Mouse (Mus musculus) lung, embryonic 15.5 days (tissue): ENCODE measurements around the gene Glmn. TPM values are rescaled to one million over a fixed set of nuclear protein-coding genes. Genes with fewer than 3 reads are reported as not detected.

ENCODE experiments used
- ATAC-seq: fragments of 200-750 bp; cut with Nextera tagmentation; 2 replicates; pipeline ENCODE4 v1.8.0; 2017; ENCODE audit warnings: moderate number of reproducible peaks, borderline replicate concordance; ENCODE audit not compliant: low FRiP score, low TSS enrichment; ENCODE audit errors: extremely low read depth
- H3K27ac ChIP-seq: fragments of 300-500 bp; sonication (generic); 2 replicates; pipeline ENCODE4 v1.5.1; 2015; ENCODE audit warnings: moderate library complexity, mild to moderate bottlenecking, inconsistent platforms
- H3K27me3 ChIP-seq: fragments of 300-500 bp; sonication (generic); 2 replicates; pipeline ENCODE4 v1.6.1; 2015; ENCODE audit warnings: inconsistent platforms
- H3K36me3 ChIP-seq: fragments of 300-500 bp; sonication (generic); 2 replicates; pipeline ENCODE4 v1.6.1; 2015; ENCODE audit warnings: inconsistent platforms
- H3K4me1 ChIP-seq: fragments of 300-500 bp; sonication (generic); 2 replicates; pipeline ENCODE4 v1.6.1; 2015; ENCODE audit warnings: inconsistent platforms
- H3K4me2 ChIP-seq: fragments of 300-500 bp; sonication (generic); 2 replicates; pipeline ENCODE4 v1.6.1; 2015; ENCODE audit warnings: inconsistent platforms, mild to moderate bottlenecking, moderate library complexity
- H3K4me3 ChIP-seq: fragments of 300-500 bp; sonication (generic); 2 replicates; pipeline ENCODE4 v1.5.1; 2015; ENCODE audit warnings: mild to moderate bottlenecking, inconsistent platforms
- H3K9ac ChIP-seq: fragments of 300-500 bp; sonication (generic); 2 replicates; pipeline ENCODE4 v1.6.1; 2015; ENCODE audit warnings: inconsistent platforms
- H3K9me3 ChIP-seq: fragments of 300-500 bp; sonication (generic); 2 replicates; pipeline ENCODE4 v1.6.1; 2016; ENCODE audit warnings: inconsistent platforms
- WGBS: fragments of 180-500 bp; shearing (Covaris S2); methylation state at CpG from one replicate; pipeline ENCODE4 v1.1.7; 2015; 5-methylcytosine and 5-hydroxymethylcytosine counted together
- polyA plus RNA-seq: library from polyadenylated mRNA; unstranded; fragments of >200 nt; fragmentation: Nextera tagmentation; extraction: Ambion mirVana; gene quantifications from 2 replicates; pipeline ENCODE4 v1.2.1, GENCODE M21; 2015

Gene Glmn
- polyA plus RNA-seq, 1 experiment from 2014 or later: 23.4 TPM

GRCm38 (mm10) chr5:107515453-107515852, 82.2 kb downstream of the Glmn start:
- H3K27ac ChIP-seq: no peak overlapping the region
- H3K4me3 ChIP-seq: no peak overlapping the region
- ATAC-seq: no peak
- 89% methylated on average over 3 of the region's 3 CpGs for WGBS
- no peak overlapping the region for H3K9ac ChIP-seq
- H3K9me3 ChIP-seq: no peaks in the 10 kb centered on the region
- no peaks in the 10 kb centered on the region for H3K36me3 ChIP-seq
- no peaks in the 10 kb centered on the region for H3K4me1 ChIP-seq
- H3K4me2 ChIP-seq: no peak overlapping the region
- no peaks in the 10 kb centered on the region for H3K27me3 ChIP-seq

- H3K27me3 ChIP-seq: no peaks in the 10 kb centered on the region
- WGBS: 42% methylated on average over 7 of the region's 7 CpGs
- no peak; the same call in 1 of the 2 replicates for ATAC-seq
Observed at GRCm38 (mm10) chr5:107513583-107513982, 84.1 kb downstream of the Glmn start.

GRCm38 (mm10) chr5:107511326-107511725, 86.4 kb downstream of the Glmn start:
- 37% methylated on average over 2 of the region's 2 CpGs for WGBS
- no peak overlapping the region for H3K4me2 ChIP-seq
- H3K9ac ChIP-seq: no peak overlapping the region
- H3K27me3 ChIP-seq: no peaks in the 10 kb centered on the region
- no peak overlapping the region for H3K4me3 ChIP-seq
- H3K4me1 ChIP-seq: no peaks in the 10 kb centered on the region
- H3K9me3 ChIP-seq: no peaks in the 10 kb centered on the region
- H3K36me3 ChIP-seq: no peaks in the 10 kb centered on the region
- H3K27ac ChIP-seq: no peak overlapping the region
- no peak for ATAC-seq

More at GRCm38 (mm10) chr5:107513583-107513982, 84.1 kb downstream of the Glmn start:
- no peaks in the 10 kb centered on the region for H3K36me3 ChIP-seq
- H3K4me2 ChIP-seq: no peak overlapping the region
- no peak overlapping the region for H3K4me3 ChIP-seq
- H3K27ac ChIP-seq: no peak overlapping the region
- H3K9ac ChIP-seq: no peak overlapping the region
- no peaks in the 10 kb centered on the region for H3K4me1 ChIP-seq
- H3K9me3 ChIP-seq: no peaks in the 10 kb centered on the region

GRCm38 (mm10) chr5:107510503-107510902, 87.2 kb downstream of the Glmn start:
- ATAC-seq: no peak

GRCm38 (mm10) chr5:107507321-107507720, 90.4 kb downstream of the Glmn start, which contains the start of gene Gm42669:
TSS of gene Gm42669 (plus strand) at chr5:107507621.
- WGBS: 69% methylated on average over 4 of the region's 4 CpGs
- Histone ChIP-seq H3K27me3 (no peaks in the 10 kb centered on the region), H3K4me3 (no peak within 1 kb of the TSS), H3K9me3 (no peaks in the 10 kb centered on the region), H3K9ac (no peak within 1 kb of the TSS), H3K4me1 (no peaks in the 10 kb centered on the region), H3K4me2 (no peak within 1 kb of the TSS), H3K36me3 (no peaks in the 10 kb centered on the region), H3K27ac (no peak within 1 kb of the TSS)
- no peak for ATAC-seq

More at GRCm38 (mm10) chr5:107510503-107510902, 87.2 kb downstream of the Glmn start:
- no peaks in the 10 kb centered on the region for H3K9me3 ChIP-seq
- H3K4me3 ChIP-seq: no peak overlapping the region
- H3K9ac ChIP-seq: no peak overlapping the region
- no peaks in the 10 kb centered on the region for H3K27me3 ChIP-seq
- no peaks in the 10 kb centered on the region for H3K4me1 ChIP-seq
- WGBS: 77% methylated on average over 10 of the region's 10 CpGs
- no peaks in the 10 kb centered on the region for H3K36me3 ChIP-seq
- H3K27ac ChIP-seq: no peak overlapping the region
- H3K4me2 ChIP-seq: no peak overlapping the region

GRCm38 (mm10) chr5:107500741-107501140, 96.9 kb downstream of the Glmn start:
- Histone ChIP-seq H3K4me3 (no peak overlapping the region), H3K4me1 (no peaks in the 10 kb centered on the region), H3K36me3 (no peaks in the 10 kb centered on the region), H3K9ac (no peak overlapping the region), H3K27me3 (no peaks in the 10 kb centered on the region), H3K4me2 (no peak overlapping the region), H3K27ac (no peak overlapping the region), H3K9me3 (no peaks in the 10 kb centered on the region)
- ATAC-seq: no peak
- 85% methylated on average over 1 of the region's 1 CpGs for WGBS

- Histone ChIP-seq H3K4me2 (no peak overlapping the region), H3K27ac (no peak overlapping the region), H3K9me3 (no peaks in the 10 kb centered on the region), H3K36me3 (no peaks in the 10 kb centered on the region), H3K9ac (no peak overlapping the region), H3K4me3 (no peak overlapping the region), H3K27me3 (no peaks in the 10 kb centered on the region), H3K4me1 (no peaks in the 10 kb centered on the region)
- 72% methylated on average over 5 of the region's 5 CpGs for WGBS
- ATAC-seq: no peak
Observed at GRCm38 (mm10) chr5:107499891-107500535, 97.7 kb downstream of the Glmn start.

Other genes with a start within 250 kb of the Glmn start
- 2.5 TPM in 2 replicates for gene Ephx4, start 195.2 kb downstream of the Glmn start, polyA plus RNA-seq
- not detected in 2 replicates for gene Lpcat2b, start 166.3 kb downstream of the Glmn start, polyA plus RNA-seq
- 4.8 and 5.6 TPM in 2 replicates for gene Btbd8, start 159.9 kb downstream of the Glmn start, polyA plus RNA-seq
- 0.30 and 0.36 TPM in 2 replicates for gene Gm42669, start 90.3 kb downstream of the Glmn start, polyA plus RNA-seq
- 0.05 TPM in 2 replicates for gene 1700028K03Rik, start 63.2 kb downstream of the Glmn start, polyA plus RNA-seq
- gene Rpap2, start 515 bp downstream of the Glmn start, polyA plus RNA-seq: 14.4 and 14.7 TPM in 2 replicates
- 0.23 and 0.86 TPM in 2 replicates for gene Gfi1, start 128.1 kb upstream of the Glmn start, polyA plus RNA-seq
- gene Ube2d2b, start 232.2 kb upstream of the Glmn start, polyA plus RNA-seq: 0.17 and 0.28 TPM in 2 replicates